Mouse (Mus musculus) stomach, embryonic 15.5 days (tissue): ENCODE data around the gene Mettl26. TPM values are rescaled to one million over a fixed set of nuclear protein-coding genes. Genes with fewer than 3 reads are reported as not detected.
A peak's percentile ranks its signal among the peaks of the same experiment; 100 is the strongest.
"Not testable (repeated sequence)": the region's sequence is repeated elsewhere in the genome, so short reads cannot be mapped to it uniquely, and the experiment has no call there.

Experiments
- ATAC-seq: fragments of 200-750 bp; cut with Nextera tagmentation; 2 replicates; pipeline ENCODE4 v1.8.0; 2017; ENCODE audit warnings: low read depth, moderate number of reproducible peaks, moderate TSS enrichment; ENCODE audit not compliant: insufficient read depth, low FRiP score
- H3K27ac ChIP-seq: fragments of 300-500 bp; sonication (generic); 2 replicates; pipeline ENCODE4 v1.5.1; 2015; ENCODE audit warnings: mild to moderate bottlenecking, inconsistent platforms
- H3K27me3 ChIP-seq: fragments of 300-500 bp; sonication (generic); replicated peaks from 2 replicates; pipeline ENCODE4 v1.6.1; 2015; ENCODE audit warnings: inconsistent platforms
- H3K36me3 ChIP-seq: fragments of 300-500 bp; sonication (generic); 2 replicates; pipeline ENCODE4 v1.6.1; 2015; ENCODE audit warnings: inconsistent platforms
- H3K4me1 ChIP-seq: fragments of 300-500 bp; sonication (generic); 2 replicates; pipeline ENCODE4 v1.6.1; 2015; ENCODE audit warnings: inconsistent platforms
- H3K4me2 ChIP-seq: fragments of 300-500 bp; sonication (generic); 2 replicates; pipeline ENCODE4 v1.6.1; 2015; ENCODE audit warnings: mild to moderate bottlenecking, inconsistent platforms
- H3K4me3 ChIP-seq: fragments of 300-500 bp; sonication (generic); replicated peaks from 2 replicates; pipeline ENCODE4 v1.5.1; 2015; ENCODE audit warnings: inconsistent platforms
- H3K9ac ChIP-seq: fragments of 300-500 bp; sonication (generic); 2 replicates; pipeline ENCODE4 v1.6.1; 2015; ENCODE audit warnings: inconsistent platforms
- H3K9me3 ChIP-seq: fragments of 300-500 bp; sonication (generic); 2 replicates; pipeline ENCODE4 v1.6.1; 2016; ENCODE audit warnings: inconsistent platforms
- WGBS: fragments of 180-500 bp; shearing (Covaris S2); methylation state at CpG from one replicate; pipeline ENCODE4 v1.1.7; 2015; 5-methylcytosine and 5-hydroxymethylcytosine counted together
- polyA plus RNA-seq: library from polyadenylated mRNA; unstranded; fragments of >200 nt; fragmentation: Nextera tagmentation; extraction: Ambion mirVana; gene quantifications from 2 replicates; pipeline ENCODE4 v1.2.1, GENCODE M21; 2015

The Mettl26 gene
- polyA plus RNA-seq, 1 experiment from 2014 or later, result 68.3 TPM

GRCm38 (mm10) chr17:25863681-25864080 lies 11.2 kb upstream of the Mettl26 start:
- Histone ChIP-seq H3K27me3 (no peaks in the 10 kb centered on the region), H3K27ac (no peak overlapping the region), H3K9me3 (no peaks in the 10 kb centered on the region), H3K36me3 (no peaks in the 10 kb centered on the region), H3K4me2 (no peak overlapping the region), H3K4me3 (no peak overlapping the region), H3K9ac (no peak overlapping the region), H3K4me1 (peaks cover 25% of the 10 kb centered on the region)
- 84% methylated on average over 6 of the region's 6 CpGs for WGBS
- no peak for ATAC-seq

- H3K4me1 ChIP-seq, result peaks cover 29% of the 10 kb centered on the region
- H3K4me2 ChIP-seq, result no peak overlapping the region
- H3K4me3 ChIP-seq, result no peak overlapping the region
- no peak overlapping the region for H3K27ac ChIP-seq
- no peak overlapping the region for H3K9ac ChIP-seq
- WGBS, result 93% methylated on average over 14 of the region's 14 CpGs
- H3K36me3 ChIP-seq, result no peaks in the 10 kb centered on the region
- no peaks in the 10 kb centered on the region for H3K9me3 ChIP-seq
- ATAC-seq, result no peak
- H3K27me3 ChIP-seq, result no peaks in the 10 kb centered on the region
Observed at GRCm38 (mm10) chr17:25864311-25864710, 10.6 kb upstream of the Mettl26 start.

GRCm38 (mm10) chr17:25865288-25865687 lies 9.6 kb upstream of the Mettl26 start:
- no peak overlapping the region for H3K4me2 ChIP-seq
- peak overlapping the region; percentile 31; the same call in 1 of the 2 replicates for H3K27ac ChIP-seq
- no peaks in the 10 kb centered on the region for H3K27me3 ChIP-seq

GRCm38 (mm10) chr17:25866172-25866571 lies 8.7 kb upstream of the Mettl26 start:
- no peaks in the 10 kb centered on the region for H3K27me3 ChIP-seq
- peaks cover 19% of the 10 kb centered on the region for H3K4me1 ChIP-seq
- no peaks in the 10 kb centered on the region for H3K9me3 ChIP-seq
- WGBS, result 85% methylated on average over 3 of the region's 3 CpGs
- H3K27ac ChIP-seq, result no peak overlapping the region
- H3K4me2 ChIP-seq, result no peak overlapping the region
- H3K36me3 ChIP-seq, result no peaks in the 10 kb centered on the region
- no peak for ATAC-seq
- H3K4me3 ChIP-seq, result no peak overlapping the region
- no peak overlapping the region for H3K9ac ChIP-seq

More at GRCm38 (mm10) chr17:25865288-25865687, 9.6 kb upstream of the Mettl26 start:
- no peak for ATAC-seq
- H3K4me3 ChIP-seq, result peak overlapping the region; percentile 6; the same call in 1 of the 2 replicates
- peaks cover 26% of the 10 kb centered on the region for H3K4me1 ChIP-seq
- H3K9me3 ChIP-seq, result no peaks in the 10 kb centered on the region
- WGBS, result 84% methylated on average over 11 of the region's 11 CpGs
- no peak overlapping the region for H3K9ac ChIP-seq
- H3K36me3 ChIP-seq, result no peaks in the 10 kb centered on the region

- 17% methylated on average over 7 of the region's 7 CpGs for WGBS
- H3K4me1 ChIP-seq, result peaks cover 14% of the 10 kb centered on the region
- peak overlapping the region; percentile 60 for H3K27ac ChIP-seq
- no peaks in the 10 kb centered on the region for H3K9me3 ChIP-seq
- ATAC-seq, result no peak
- no peaks in the 10 kb centered on the region for H3K36me3 ChIP-seq
- no peaks in the 10 kb centered on the region for H3K27me3 ChIP-seq
- peak overlapping the region; percentile 80 for H3K4me3 ChIP-seq
- H3K4me2 ChIP-seq, result peak overlapping the region; percentile 99
- peak overlapping the region; percentile 53; the same call in 1 of the 2 replicates for H3K9ac ChIP-seq
Observed at GRCm38 (mm10) chr17:25867509-25867835, 7.4 kb upstream of the Mettl26 start.

- WGBS, result under 1% methylated on average over 42 of the region's 42 CpGs
- H3K9ac ChIP-seq, result peak overlapping the region; percentile 53
- H3K36me3 ChIP-seq, result no peaks in the 10 kb centered on the region
- H3K4me1 ChIP-seq, result peaks cover 14% of the 10 kb centered on the region
- peak overlapping the region; percentile 80 for H3K4me3 ChIP-seq
- H3K9me3 ChIP-seq, result no peaks in the 10 kb centered on the region
- no peaks in the 10 kb centered on the region for H3K27me3 ChIP-seq
- peak; percentile 5; the same call in 1 of the 2 replicates for ATAC-seq
- peak overlapping the region; percentile 60 for H3K27ac ChIP-seq
- peak overlapping the region; percentile 99 for H3K4me2 ChIP-seq
Observed at GRCm38 (mm10) chr17:25867836-25868600, 6.9 kb upstream of the Mettl26 start.

- H3K27me3 ChIP-seq, result no peaks in the 10 kb centered on the region
- ATAC-seq, result peak; percentile 88
- H3K36me3 ChIP-seq, result no peaks in the 10 kb centered on the region
- peak within 1 kb of the TSS; percentile 80 for H3K4me3 ChIP-seq
- H3K4me2 ChIP-seq, result peak within 1 kb of the TSS; percentile 99
- H3K27ac ChIP-seq, result peak within 1 kb of the TSS; percentile 60
- peaks cover 14% of the 10 kb centered on the region for H3K4me1 ChIP-seq
- H3K9me3 ChIP-seq, result no peaks in the 10 kb centered on the region
- peak within 1 kb of the TSS; percentile 53 for H3K9ac ChIP-seq
- under 1% methylated on average over 24 of the region's 24 CpGs for WGBS
Observed at GRCm38 (mm10) chr17:25868601-25869191, 6.2 kb upstream of the Mettl26 start, which contains the start of gene Mcrip2. Mcrip2 (minus strand) TSS chr17:25868764.

- WGBS, result 86% methylated on average over 8 of the region's 8 CpGs
- Histone ChIP-seq H3K9ac (no peak overlapping the region), H3K36me3 (no peaks in the 10 kb centered on the region), H3K4me3 (no peak overlapping the region), H3K27ac (no peak overlapping the region), H3K9me3 (no peaks in the 10 kb centered on the region), H3K4me2 (no peak overlapping the region), H3K4me1 (peaks cover 20% of the 10 kb centered on the region), H3K27me3 (no peaks in the 10 kb centered on the region)
- no peak for ATAC-seq
Observed at GRCm38 (mm10) chr17:25869498-25869897, 5.4 kb upstream of the Mettl26 start.

GRCm38 (mm10) chr17:25869954-25870353 lies 4.9 kb upstream of the Mettl26 start:
- Histone ChIP-seq H3K36me3 (no peaks in the 10 kb centered on the region), H3K4me2 (no peak overlapping the region), H3K9me3 (no peaks in the 10 kb centered on the region), H3K4me1 (peaks cover 20% of the 10 kb centered on the region), H3K27ac (no peak overlapping the region), H3K27me3 (no peaks in the 10 kb centered on the region), H3K4me3 (no peak overlapping the region), H3K9ac (no peak overlapping the region)
- WGBS, result 89% methylated on average over 2 of the region's 2 CpGs
- no peak for ATAC-seq

- not testable (repeated sequence) for H3K27me3 ChIP-seq, H3K9ac ChIP-seq, H3K4me2 ChIP-seq, H3K9me3 ChIP-seq, H3K36me3 ChIP-seq, H3K4me3 ChIP-seq, ATAC-seq, H3K27ac ChIP-seq
- H3K4me1 ChIP-seq, result peaks cover 28% of the 10 kb centered on the region
Observed at GRCm38 (mm10) chr17:25871566-25871965, 3.3 kb upstream of the Mettl26 start.

- H3K27me3 ChIP-seq, result no peaks in the 10 kb centered on the region
- H3K9me3 ChIP-seq, result no peaks in the 10 kb centered on the region
- 75% methylated on average over 3 of the region's 3 CpGs for WGBS
- H3K4me2 ChIP-seq, result no peak overlapping the region
- H3K27ac ChIP-seq, result no peak overlapping the region
- ATAC-seq, result no peak
- peaks cover 30% of the 10 kb centered on the region for H3K4me1 ChIP-seq
- H3K4me3 ChIP-seq, result no peak overlapping the region
- H3K36me3 ChIP-seq, result no peaks in the 10 kb centered on the region
- H3K9ac ChIP-seq, result no peak overlapping the region
Observed at GRCm38 (mm10) chr17:25872676-25873075, 2.2 kb upstream of the Mettl26 start.

- no peaks in the 10 kb centered on the region for H3K36me3 ChIP-seq
- peak overlapping the region; percentile 88; the same call in 1 of the 2 replicates for H3K4me3 ChIP-seq
- WGBS, result 76% methylated on average over 11 of the region's 11 CpGs
- H3K27ac ChIP-seq, result no peak overlapping the region
- H3K4me2 ChIP-seq, result no peak overlapping the region
- no peak for ATAC-seq
- no peak overlapping the region for H3K9ac ChIP-seq
- no peaks in the 10 kb centered on the region for H3K9me3 ChIP-seq
- no peaks in the 10 kb centered on the region for H3K27me3 ChIP-seq
- H3K4me1 ChIP-seq, result peaks cover 24% of the 10 kb centered on the region
Observed at GRCm38 (mm10) chr17:25873405-25874147, 1.3 kb upstream of the Mettl26 start.
